Mouse (Mus musculus) layer of hippocampus, adult 2 months (tissue): ENCODE results near the gene Uba5. TPM values are rescaled to one million over a fixed set of nuclear protein-coding genes. Genes with fewer than 3 reads are reported as not detected.

ENCODE experiments used
- DNase-seq, 2 experiments: peaks; one replicate each; pipeline ENCODE4 v3.0.0; 2022; ENCODE audit warnings: low spot score in 2 of 2
- H3K27ac ChIP-seq: fragments of 200-600 bp; 2 replicates; pipeline ENCODE4 v1.8.1; 2022
- H3K4me3 ChIP-seq: fragments of 200-600 bp; 2 replicates; pipeline ENCODE4 v1.8.1; 2022; ENCODE audit warnings: mild to moderate bottlenecking
- CTCF ChIP-seq: fragments of 200-600 bp; conservative IDR thresholded peaks from 2 replicates; pipeline ENCODE4 v1.8.1; 2022; ENCODE audit warnings: antibody characterized with exemption, mild to moderate bottlenecking, moderate library complexity
- total RNA-seq, 2 experiments: library from RNA; stranded (reverse); gene quantifications; 2 replicates each; pipeline ENCODE4 v1.2.3; 2021

Gene Uba5
- total RNA-seq, 2 experiments from 2014 or later = 40.3 to 42.7 TPM

DNA sequence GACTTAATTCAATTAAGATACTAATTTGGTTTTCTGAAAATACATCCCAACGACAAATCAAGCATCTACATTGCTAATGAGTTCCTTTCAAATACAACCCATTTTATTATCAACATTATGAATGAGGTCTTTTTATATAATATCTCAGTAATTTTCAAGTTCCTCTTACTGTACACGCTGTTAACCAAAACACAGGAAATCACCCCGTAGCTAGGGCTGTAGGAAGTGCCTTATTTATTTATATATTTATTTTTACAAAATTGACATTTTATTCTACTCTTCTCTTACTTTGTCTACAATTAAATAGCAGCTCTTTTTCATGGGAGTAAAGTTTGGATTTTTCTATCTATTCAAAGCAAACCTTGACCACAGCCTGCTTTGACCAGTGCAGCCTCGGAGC, 23.2 kb downstream of the Uba5 start:
- no peak for TF ChIP-seq CTCF
- no peak overlapping the region for H3K27ac ChIP-seq
- H3K4me3 ChIP-seq = no peak overlapping the region
- DNase-seq = no peak

DNA sequence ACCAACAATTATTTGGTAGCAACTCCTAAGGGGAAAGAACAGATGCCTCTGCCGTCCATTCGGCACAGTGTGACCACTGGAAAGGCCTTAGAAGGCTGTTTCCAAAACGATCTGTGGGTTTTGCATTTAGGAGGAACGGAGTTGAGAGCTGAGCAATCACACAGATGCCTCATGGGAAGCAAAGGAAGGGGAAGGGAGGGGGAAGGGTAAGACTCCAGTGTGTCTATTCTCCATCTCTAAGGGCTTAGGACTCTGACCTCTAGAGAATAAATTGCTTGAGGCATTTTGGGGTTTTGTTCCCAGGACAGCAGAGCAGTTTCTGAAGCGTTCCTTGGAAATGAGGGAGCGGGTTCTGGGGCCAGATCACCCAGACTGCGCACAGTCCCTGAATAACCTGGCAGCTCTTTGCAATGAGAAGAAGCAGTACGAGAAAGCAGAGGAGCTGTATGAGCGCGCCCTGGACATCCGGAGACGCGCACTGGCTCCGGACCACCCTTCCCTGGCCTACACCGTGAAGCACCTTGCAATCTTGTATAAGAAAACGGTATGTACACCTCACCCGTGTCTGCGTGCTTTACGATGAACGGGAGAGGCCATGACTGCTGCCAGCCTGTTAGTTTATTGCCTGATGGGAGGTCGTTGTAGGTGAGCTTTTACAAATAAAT, 23.8 kb downstream of the Uba5 start:
- Histone ChIP-seq H3K4me3 (no peak overlapping the region), H3K27ac (no peak overlapping the region)
- TF ChIP-seq CTCF = no peak
- DNase-seq = no peak

DNA sequence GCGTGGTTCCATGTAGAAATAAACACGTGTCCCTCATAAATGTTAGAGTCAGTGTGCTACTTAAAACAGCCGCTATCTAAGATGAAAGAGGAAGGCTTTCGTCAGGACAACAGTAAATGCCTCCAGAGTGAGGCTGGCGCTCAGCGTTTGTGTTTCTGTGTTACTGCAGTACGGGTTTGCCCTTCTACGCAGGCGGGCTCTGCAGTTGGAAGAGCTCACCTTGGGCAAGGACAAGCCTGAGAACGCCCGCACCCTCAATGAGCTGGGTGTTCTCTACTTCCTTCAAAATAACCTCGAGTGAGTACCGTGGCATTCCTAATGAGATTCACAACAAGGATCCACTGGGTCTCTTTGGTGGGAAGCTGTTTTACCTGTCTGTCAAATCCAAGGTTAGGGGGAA, 24.7 kb downstream of the Uba5 start:
- TF ChIP-seq CTCF = no peak
- no peak overlapping the region for H3K4me3 ChIP-seq
- H3K27ac ChIP-seq = no peak overlapping the region
- DNase-seq = no peak

- Histone ChIP-seq H3K4me3 (no peak overlapping the region), H3K27ac (no peak overlapping the region)
- TF ChIP-seq CTCF = peak; percentile 90
- peak; percentile 51 to 80 for DNase-seq
Observed at GRCm38 (mm10) chr9:104035261-104036015, 27.5 kb downstream of the Uba5 start.

GRCm38 (mm10) chr9:104034718-104035117, 28.2 kb downstream of the Uba5 start:
- no peak for TF ChIP-seq CTCF
- H3K27ac ChIP-seq = no peak overlapping the region
- DNase-seq = no peak
- H3K4me3 ChIP-seq = no peak overlapping the region

- H3K4me3 ChIP-seq = no peak overlapping the region
- no peak overlapping the region for H3K27ac ChIP-seq
- no peak for DNase-seq
- no peak for TF ChIP-seq CTCF
Observed at GRCm38 (mm10) chr9:104034231-104034630, 28.7 kb downstream of the Uba5 start.

DNA sequence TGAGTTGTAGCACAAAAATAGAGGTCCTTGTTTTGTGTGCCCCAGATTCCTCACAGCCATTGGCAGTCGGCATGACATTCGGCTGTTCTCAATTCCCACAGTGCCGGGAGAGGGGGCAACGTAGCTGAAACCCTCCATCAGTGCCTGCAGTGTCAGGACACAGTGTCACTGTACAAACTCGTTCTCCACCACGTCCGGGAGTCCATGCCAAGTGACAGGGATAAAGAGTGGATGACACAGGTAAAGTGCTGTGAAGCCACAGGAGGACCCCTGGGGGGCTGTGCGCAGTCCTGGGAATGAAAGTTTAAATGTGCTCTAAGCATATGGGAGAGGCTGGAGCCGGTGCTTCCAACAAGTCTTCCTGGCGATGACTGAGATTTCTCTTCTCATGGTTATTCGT, 33.1 kb downstream of the Uba5 start:
- H3K4me3 ChIP-seq = no peak overlapping the region; the same call in 1 of the 2 replicates
- H3K27ac ChIP-seq = peak overlapping the region; percentile 64
- DNase-seq = no peak
- no peak for TF ChIP-seq CTCF

- no peak for DNase-seq
- Histone ChIP-seq H3K27ac (no peak overlapping the region), H3K4me3 (no peak overlapping the region)
- TF ChIP-seq CTCF = no peak
Observed at GRCm38 (mm10) chr9:104027186-104027585, 35.7 kb downstream of the Uba5 start.

GRCm38 (mm10) chr9:104021026-104021425, 41.9 kb downstream of the Uba5 start:
- Histone ChIP-seq H3K4me3 (no peak overlapping the region), H3K27ac (no peak overlapping the region)
- no peak for DNase-seq
- TF ChIP-seq CTCF = no peak

DNA sequence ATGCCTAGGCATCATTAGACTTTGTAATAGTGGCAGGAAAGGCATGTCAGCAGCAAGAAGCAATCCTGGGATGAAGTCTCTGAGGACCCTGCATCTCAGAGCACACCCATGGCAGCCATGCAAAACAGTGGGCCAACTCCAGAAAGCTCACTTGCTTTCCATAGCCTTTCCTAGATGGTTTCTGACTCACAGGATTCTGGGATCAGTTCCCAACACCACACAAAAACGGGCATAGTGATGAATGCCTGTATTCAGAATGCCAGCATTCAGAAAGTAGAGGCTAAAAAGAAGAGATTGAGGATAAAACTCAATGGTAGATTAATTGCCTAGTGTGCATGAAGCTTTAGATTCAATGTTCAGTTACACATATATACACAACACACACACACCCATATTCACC, 48.4 kb downstream of the Uba5 start:
- TF ChIP-seq CTCF = no peak
- DNase-seq = no peak
- Histone ChIP-seq H3K27ac (peak overlapping the region; percentile 32; the same call in 1 of the 2 replicates), H3K4me3 (no peak overlapping the region)

- peak; percentile 84 for TF ChIP-seq CTCF
- peak overlapping the region; percentile 61 for H3K4me3 ChIP-seq
- DNase-seq = peak; percentile 71 to 75
- peak overlapping the region; percentile 92 for H3K27ac ChIP-seq
Observed at GRCm38 (mm10) chr9:104002913-104003330, 60.0 kb downstream of the Uba5 start.

- peak; percentile 33 for TF ChIP-seq CTCF
- Histone ChIP-seq H3K4me3 (peak within 1 kb of the TSS; percentile 61), H3K27ac (peak within 1 kb of the TSS; percentile 92)
- DNase-seq = peak; percentile 98 to 100
Observed at GRCm38 (mm10) chr9:104001921-104002859, 60.7 kb downstream of the Uba5 start, which contains the start of gene Nphp3. TSS of gene Nphp3 (plus strand) at chr9:104002544.

GRCm38 (mm10) chr9:104000601-104001000, 62.3 kb downstream of the Uba5 start:
- Histone ChIP-seq H3K27ac (no peak overlapping the region), H3K4me3 (no peak overlapping the region)
- DNase-seq = no peak
- TF ChIP-seq CTCF = no peak

Other genes starting within 250 kb of the Uba5 start
- gene Nphp3, start 60.6 kb downstream of the Uba5 start, total RNA-seq = 1 to 10 TPM; 7.1 to 7.5 TPM
- gene Gm28305, start 22.5 kb downstream of the Uba5 start, total RNA-seq = not detected
- gene Acad11, start 243 bp upstream of the Uba5 start, total RNA-seq = 10 to 100 TPM; 22.4 to 24.8 TPM
- under 1 TPM in 1 of 2 experiments, not detected in 1; 0.49 TPM for gene Ackr4, start 63.8 kb upstream of the Uba5 start, total RNA-seq
- gene Dnajc13, start 199.8 kb upstream of the Uba5 start, total RNA-seq = 10 to 100 TPM; 58.0 to 61.0 TPM